Mouse (Mus musculus) small intestine, adult 2 months (tissue): Measurements from ENCODE around the gene Slc1a2.

Source experiments
- CTCF ChIP-seq: fragments of 200-500 bp; IDR thresholded peaks from 2 replicates; pipeline ENCODE4 v1.5.1; 2012; ENCODE audit warnings: low read depth, mild to moderate bottlenecking, control low read depth, inconsistent platforms, low read length, moderate library complexity, mixed read lengths; ENCODE audit not compliant: insufficient replicate concordance, insufficient read length; ENCODE audit errors: extremely low read depth
- POLR2A ChIP-seq: fragments of 200-500 bp; IDR thresholded peaks from 2 replicates; pipeline ENCODE4 v1.6.1; 2012; ENCODE audit warnings: low read depth, mild to moderate bottlenecking, control low read depth, inconsistent platforms, low read length, moderate library complexity

DNA sequence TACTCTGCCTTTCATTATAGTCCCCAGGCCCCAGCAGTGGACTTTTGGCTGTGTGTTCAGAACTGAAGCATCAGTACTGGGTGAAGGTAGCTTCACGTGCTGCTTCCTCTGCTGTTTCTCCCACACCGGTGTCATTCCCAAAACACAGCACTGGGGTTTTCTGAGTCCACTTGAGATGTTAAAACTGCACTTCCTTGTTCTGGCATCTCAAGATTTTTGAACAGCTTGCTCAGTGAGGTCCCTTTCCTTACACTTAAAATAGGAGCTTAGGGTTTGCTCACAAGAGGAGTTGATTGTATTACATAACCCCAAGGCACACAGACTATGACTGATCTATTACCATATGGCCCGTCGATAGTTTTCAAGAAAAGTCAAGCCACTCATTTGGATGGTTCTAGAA, 26.1 kb upstream of the Slc1a2 start:
- no peak for TF ChIP-seq CTCF
- no peak for TF ChIP-seq POLR2A
